Mouse (Mus musculus) thymus, adult 2 months (tissue): ENCODE measurements around the gene Amfr.

ENCODE experiments used
- CTCF ChIP-seq: fragments of 200-500 bp; IDR thresholded peaks from 2 replicates; pipeline ENCODE4 v1.5.1; 2012; ENCODE audit warnings: mild to moderate bottlenecking, control low read depth, low read length, moderate library complexity, borderline replicate concordance; ENCODE audit not compliant: control insufficient read depth, poor library complexity, insufficient read depth; ENCODE audit errors: extremely low read depth
- POLR2A ChIP-seq: fragments of 200-500 bp; IDR thresholded peaks from 2 replicates; pipeline ENCODE4 v1.6.1; 2012; ENCODE audit warnings: mild to moderate bottlenecking, low read length, control low read depth, moderate library complexity; ENCODE audit not compliant: control insufficient read depth, poor library complexity, insufficient read depth; ENCODE audit errors: extremely low read depth

- TF ChIP-seq POLR2A (no peak), CTCF (no peak)
These were observed 66.2 kb downstream of the Amfr start for GRCm38 (mm10) chr8:93946397-93946796.
